Mouse (Mus musculus): Measurements from ENCODE around the gene Pnpla1.

- no peak for TF ChIP-seq POLR2A (IDR thresholded peaks at IDR 0.05; ENCODE audit: low read depth, low read length)
- no peak for TF ChIP-seq CTCF (IDR thresholded peaks at IDR 0.05; ENCODE audit: extremely low read depth, insufficient read depth, insufficient read length, insufficient replicate concordance)
These were observed 41.1 kb upstream of the Pnpla1 start for GRCm38 (mm10) chr17:28816875-28817811.
